Mouse (Mus musculus) MEL (cell line): ENCODE measurements around the gene Snw1.
"Not testable (repeated sequence)": the region's sequence is repeated elsewhere in the genome, so short reads cannot be mapped to it uniquely, and the experiment has no call there.

Experiments
- CTCF ChIP-seq, 3 experiments: IDR thresholded peaks in 2 of 3; conservative IDR thresholded peaks in 1 of 3; 2 replicates each; pipeline ENCODE4 v1.5.1; 2011 to 2012; ENCODE audit warnings: low read length in 3 of 3, low read depth in 2 of 3, mild to moderate bottlenecking in 2 of 3, improper control_type of control experiment in 1 of 3, inconsistent platforms in 1 of 3, mixed read lengths in 1 of 3, moderate library complexity in 1 of 3; ENCODE audit not compliant: control insufficient read depth in 1 of 3, insufficient read depth in 1 of 3, poor library complexity in 1 of 3, severe bottlenecking in 1 of 3
- KAT2A ChIP-seq: conservative IDR thresholded peaks from 2 replicates; pipeline ENCODE4 v1.6.1; 2012; ENCODE audit warnings: low read depth, low read length, improper control_type of control experiment, inconsistent platforms
- UBTF ChIP-seq: IDR thresholded peaks from 2 replicates; pipeline ENCODE4 v1.6.1; 2012; ENCODE audit warnings: low read depth, mild to moderate bottlenecking, inconsistent platforms, low read length, improper control_type of control experiment, moderate library complexity, borderline replicate concordance; ENCODE audit not compliant: insufficient read depth
- USF2 ChIP-seq, 2 experiments: IDR thresholded peaks; 2 replicates each; pipeline ENCODE4 v1.6.1; 2011 to 2012; ENCODE audit warnings: improper control_type of control experiment in 2 of 2, low read length in 2 of 2, borderline replicate concordance in 1 of 2, inconsistent platforms in 1 of 2, low read depth in 1 of 2, mild to moderate bottlenecking in 1 of 2; ENCODE audit not compliant: insufficient read depth in 1 of 2

DNA sequence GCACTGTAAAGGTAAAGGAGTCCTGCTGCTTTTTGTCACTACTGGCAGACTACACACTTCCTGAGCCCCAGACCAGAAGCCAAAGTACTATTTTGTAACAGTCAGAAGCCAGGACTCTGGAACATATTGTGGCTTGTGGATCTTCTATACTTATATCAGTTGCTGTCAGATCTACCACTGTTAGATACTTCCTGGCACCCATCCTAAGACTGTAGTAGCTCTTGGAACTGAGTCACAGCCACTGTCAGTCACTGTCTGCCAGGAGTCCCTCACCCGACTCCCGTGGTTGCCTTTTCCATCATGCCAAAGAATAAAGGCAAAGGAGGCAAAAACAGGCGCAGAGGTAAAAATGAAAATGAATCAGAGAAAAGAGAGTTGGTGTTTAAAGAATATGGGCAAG is 22.3 kb upstream of the Snw1 start, which contains the start of gene Gm5788:
- TF ChIP-seq UBTF; USF2 (IDR thresholded peaks at IDR 0.05; ENCODE audit: borderline replicate concordance in 1 of 2, insufficient read depth in 1 of 2, low read depth in 1 of 2, low read length in 2 of 2); CTCF (IDR thresholded peaks at IDR 0.05 in 2 of 3, conservative IDR thresholded peaks at IDR 0.05 in 1 of 3; ENCODE audit: control insufficient read depth in 1 of 3, insufficient read depth in 1 of 3, low read depth in 2 of 3, low read length in 3 of 3, poor library complexity in 1 of 3, severe bottlenecking in 1 of 3); KAT2A: not testable (repeated sequence)
